Mouse (Mus musculus): Measurements from ENCODE around the gene Ghr. TPM values are rescaled to one million over a fixed set of nuclear protein-coding genes. Genes with fewer than 3 reads are reported as not detected.

Ghr gene
- polyA plus RNA-seq, 1 experiment from 2014 or later, result 6.3 TPM

GRCm38 (mm10) chr15:3469230-3469629 lies 114.1 kb downstream of the Ghr start:
- H3K36me3 ChIP-seq, result no peaks in the 10 kb centered on the region
- no peak for ATAC-seq (replicated peaks)
- no peaks in the 10 kb centered on the region for H3K27me3 ChIP-seq
- no peak overlapping the region for H3K4me3 ChIP-seq
- H3K9ac ChIP-seq (replicated peaks), result no peak overlapping the region
- H3K27ac ChIP-seq (replicated peaks), result no peak overlapping the region
- no peaks in the 10 kb centered on the region for H3K4me1 ChIP-seq
- no peak overlapping the region for H3K4me2 ChIP-seq (replicated peaks)
- 91% methylated on average over 4 of the region's 4 CpGs for WGBS
- H3K9me3 ChIP-seq, result no peaks in the 10 kb centered on the region

GRCm38 (mm10) chr15:3466608-3467007 lies 116.7 kb downstream of the Ghr start:
- Histone ChIP-seq H3K36me3 (no peaks in the 10 kb centered on the region), H3K4me1 (no peaks in the 10 kb centered on the region), H3K9me3 (no peaks in the 10 kb centered on the region), H3K4me2 (replicated peaks) (no peak overlapping the region), H3K27ac (replicated peaks) (no peak overlapping the region), H3K27me3 (no peaks in the 10 kb centered on the region), H3K9ac (replicated peaks) (no peak overlapping the region), H3K4me3 (no peak overlapping the region)
- 80% methylated on average over 4 of the region's 4 CpGs for WGBS
- ATAC-seq (replicated peaks), result no peak

GRCm38 (mm10) chr15:3464754-3465153 lies 118.5 kb downstream of the Ghr start:
- Histone ChIP-seq H3K27me3 (no peaks in the 10 kb centered on the region), H3K9ac (replicated peaks) (no peak overlapping the region), H3K36me3 (no peaks in the 10 kb centered on the region), H3K4me2 (replicated peaks) (no peak overlapping the region), H3K27ac (replicated peaks) (no peak overlapping the region), H3K4me1 (no peaks in the 10 kb centered on the region), H3K9me3 (no peaks in the 10 kb centered on the region), H3K4me3 (no peak overlapping the region)
- no peak for ATAC-seq (replicated peaks)
- WGBS, result 87% methylated on average over 4 of the region's 4 CpGs

- WGBS, result 81% methylated on average over 4 of the region's 4 CpGs
- Histone ChIP-seq H3K4me1 (no peaks in the 10 kb centered on the region), H3K4me2 (replicated peaks) (no peak overlapping the region)
These were observed 126.7 kb downstream of the Ghr start for GRCm38 (mm10) chr15:3456543-3456942.

GRCm38 (mm10) chr15:3455572-3455971 lies 127.7 kb downstream of the Ghr start:
- no peaks in the 10 kb centered on the region for H3K9me3 ChIP-seq
- no peak for ATAC-seq (replicated peaks)
- H3K27ac ChIP-seq (replicated peaks), result no peak overlapping the region
- no peak overlapping the region for H3K4me3 ChIP-seq
- no peak overlapping the region for H3K9ac ChIP-seq (replicated peaks)
- no peaks in the 10 kb centered on the region for H3K36me3 ChIP-seq
- H3K27me3 ChIP-seq, result no peaks in the 10 kb centered on the region
- no peaks in the 10 kb centered on the region for H3K4me1 ChIP-seq
- no peak overlapping the region for H3K4me2 ChIP-seq (replicated peaks)

More at GRCm38 (mm10) chr15:3456543-3456942, 126.7 kb downstream of the Ghr start:
- ATAC-seq (replicated peaks), result no peak
- Histone ChIP-seq H3K27ac (replicated peaks) (no peak overlapping the region), H3K9me3 (no peaks in the 10 kb centered on the region), H3K27me3 (no peaks in the 10 kb centered on the region), H3K9ac (replicated peaks) (no peak overlapping the region), H3K4me3 (no peak overlapping the region), H3K36me3 (no peaks in the 10 kb centered on the region)

GRCm38 (mm10) chr15:3452080-3452752 lies 131.1 kb downstream of the Ghr start:
- WGBS, result 82% methylated on average over 5 of the region's 5 CpGs

GRCm38 (mm10) chr15:3449564-3449963 lies 133.7 kb downstream of the Ghr start:
- H3K4me3 ChIP-seq, result no peak overlapping the region

More at GRCm38 (mm10) chr15:3452080-3452752, 131.1 kb downstream of the Ghr start:
- no peak overlapping the region for H3K9ac ChIP-seq (replicated peaks)
- no peak for ATAC-seq (replicated peaks)
- no peaks in the 10 kb centered on the region for H3K9me3 ChIP-seq
- no peak overlapping the region for H3K4me3 ChIP-seq
- H3K4me1 ChIP-seq, result no peaks in the 10 kb centered on the region
- no peak overlapping the region for H3K4me2 ChIP-seq (replicated peaks)
- H3K36me3 ChIP-seq, result no peaks in the 10 kb centered on the region
- no peaks in the 10 kb centered on the region for H3K27me3 ChIP-seq
- no peak overlapping the region for H3K27ac ChIP-seq (replicated peaks)

GRCm38 (mm10) chr15:3445285-3445909 lies 137.9 kb downstream of the Ghr start:
- H3K27me3 ChIP-seq, result no peaks in the 10 kb centered on the region
- ATAC-seq (replicated peaks), result no peak
- H3K4me1 ChIP-seq, result no peaks in the 10 kb centered on the region
- no peak overlapping the region for H3K27ac ChIP-seq (replicated peaks)
- 74% methylated on average over 7 of the region's 7 CpGs for WGBS
- no peaks in the 10 kb centered on the region for H3K36me3 ChIP-seq
- H3K9me3 ChIP-seq, result no peaks in the 10 kb centered on the region
- H3K9ac ChIP-seq (replicated peaks), result no peak overlapping the region
- no peak overlapping the region for H3K4me2 ChIP-seq (replicated peaks)
- H3K4me3 ChIP-seq, result no peak overlapping the region

More at GRCm38 (mm10) chr15:3449564-3449963, 133.7 kb downstream of the Ghr start:
- Histone ChIP-seq H3K36me3 (no peaks in the 10 kb centered on the region), H3K4me2 (replicated peaks) (no peak overlapping the region), H3K4me1 (no peaks in the 10 kb centered on the region), H3K27ac (replicated peaks) (no peak overlapping the region), H3K9me3 (no peaks in the 10 kb centered on the region), H3K27me3 (no peaks in the 10 kb centered on the region), H3K9ac (replicated peaks) (no peak overlapping the region)
- 68% methylated on average over 2 of the region's 2 CpGs for WGBS
- no peak for ATAC-seq (replicated peaks)

- no peak overlapping the region for H3K9ac ChIP-seq (replicated peaks)
- no peak overlapping the region for H3K4me3 ChIP-seq
- H3K4me1 ChIP-seq, result no peaks in the 10 kb centered on the region
- no peak overlapping the region for H3K27ac ChIP-seq (replicated peaks)
- 85% methylated on average over 8 of the region's 8 CpGs for WGBS
- no peak overlapping the region for H3K4me2 ChIP-seq (replicated peaks)
- ATAC-seq (replicated peaks), result no peak
- no peaks in the 10 kb centered on the region for H3K36me3 ChIP-seq
- H3K9me3 ChIP-seq, result no peaks in the 10 kb centered on the region
- no peaks in the 10 kb centered on the region for H3K27me3 ChIP-seq
These were observed 138.8 kb downstream of the Ghr start for GRCm38 (mm10) chr15:3444448-3445020.

- Histone ChIP-seq H3K4me2 (replicated peaks) (no peak overlapping the region), H3K4me1 (no peaks in the 10 kb centered on the region), H3K36me3 (no peaks in the 10 kb centered on the region), H3K9ac (replicated peaks) (no peak overlapping the region), H3K27me3 (no peaks in the 10 kb centered on the region), H3K4me3 (no peak overlapping the region), H3K27ac (replicated peaks) (no peak overlapping the region), H3K9me3 (no peaks in the 10 kb centered on the region)
- ATAC-seq (replicated peaks), result peak; percentile 48; the same call in 1 of the 2 replicates
- WGBS, result 50% methylated on average over 4 of the region's 4 CpGs
These were observed 141.6 kb downstream of the Ghr start for GRCm38 (mm10) chr15:3441506-3442286.

GRCm38 (mm10) chr15:3437381-3437780 lies 145.9 kb downstream of the Ghr start:
- no peaks in the 10 kb centered on the region for H3K9me3 ChIP-seq
- H3K9ac ChIP-seq (replicated peaks), result no peak overlapping the region
- H3K27ac ChIP-seq (replicated peaks), result no peak overlapping the region
- H3K4me2 ChIP-seq (replicated peaks), result no peak overlapping the region
- WGBS, result 71% methylated on average over 3 of the region's 3 CpGs
- no peak overlapping the region for H3K4me3 ChIP-seq
- H3K4me1 ChIP-seq, result no peaks in the 10 kb centered on the region
- H3K27me3 ChIP-seq, result no peaks in the 10 kb centered on the region
- no peaks in the 10 kb centered on the region for H3K36me3 ChIP-seq
- ATAC-seq (replicated peaks), result no peak

GRCm38 (mm10) chr15:3435637-3436036 lies 147.7 kb downstream of the Ghr start:
- no peaks in the 10 kb centered on the region for H3K9me3 ChIP-seq
- WGBS, result 76% methylated on average over 4 of the region's 4 CpGs
- H3K27ac ChIP-seq (replicated peaks), result no peak overlapping the region
- no peaks in the 10 kb centered on the region for H3K36me3 ChIP-seq
- H3K27me3 ChIP-seq, result no peaks in the 10 kb centered on the region
- H3K4me3 ChIP-seq, result no peak overlapping the region
- ATAC-seq (replicated peaks), result no peak
- H3K9ac ChIP-seq (replicated peaks), result no peak overlapping the region
- H3K4me1 ChIP-seq, result no peaks in the 10 kb centered on the region
- no peak overlapping the region for H3K4me2 ChIP-seq (replicated peaks)
